Mouse (Mus musculus): ENCODE results near the gene Lipc.

DNA sequence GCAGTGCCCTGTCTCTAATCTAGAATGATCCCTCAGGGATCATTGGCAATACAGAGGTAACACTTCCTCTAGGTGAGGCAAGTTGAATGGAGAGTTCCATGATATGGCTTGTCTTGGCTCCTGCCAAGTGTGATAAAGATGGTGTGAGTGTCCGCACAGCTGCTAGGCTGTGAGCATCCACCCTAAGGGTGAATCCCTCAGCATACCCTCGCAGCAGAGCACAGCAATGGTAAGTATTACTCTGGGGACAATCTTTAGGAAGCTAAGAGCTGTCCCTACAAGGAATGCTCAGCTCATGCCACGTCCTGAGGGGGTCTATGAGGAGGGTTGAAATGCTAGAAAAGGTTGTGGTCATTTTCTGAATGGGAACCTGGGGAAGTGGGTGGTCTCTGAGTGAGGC is 149.2 kb downstream of the Lipc start:
- TF ChIP-seq CTCF (IDR thresholded peaks at IDR 0.05; ENCODE audit: control insufficient read depth, insufficient read depth, low read length) (no peak), POLR2A (IDR thresholded peaks at IDR 0.05; ENCODE audit: borderline replicate concordance, control insufficient read depth, low read depth, low read length) (no peak)

All from bone marrow, adult 2 months (tissue).